Mouse (Mus musculus) kidney, postnatal 0 days (tissue): ENCODE measurements around the gene Agmo. TPM values are rescaled to one million over a fixed set of nuclear protein-coding genes. Genes with fewer than 3 reads are reported as not detected.

Experiments used
- ATAC-seq: fragments of 200-750 bp; cut with Nextera tagmentation; replicated peaks from 2 replicates; pipeline ENCODE4 v1.8.0; 2017; ENCODE audit warnings: low read depth, moderate number of reproducible peaks, moderate TSS enrichment, moderate library complexity; ENCODE audit not compliant: low FRiP score
- DNase-seq: peaks from one replicate; pipeline ENCODE4 v3.0.0-alpha.2; 2016; ENCODE audit warnings: low spot score
- H3K27ac ChIP-seq: fragments of 300-500 bp; sonication (generic); 2 replicates; pipeline ENCODE4 v1.5.1; 2014; ENCODE audit warnings: mild to moderate bottlenecking
- H3K27me3 ChIP-seq: fragments of 300-500 bp; sonication (generic); 2 replicates; pipeline ENCODE4 v1.6.1; 2014; ENCODE audit warnings: low read length, mixed read lengths; ENCODE audit not compliant: insufficient read depth
- H3K36me3 ChIP-seq: fragments of 300-500 bp; sonication (generic); 2 replicates; pipeline ENCODE4 v1.6.1; 2014; ENCODE audit warnings: low read length, mixed read lengths; ENCODE audit not compliant: insufficient read depth
- H3K4me1 ChIP-seq: fragments of 300-500 bp; sonication (generic); replicated peaks from 2 replicates; pipeline ENCODE4 v1.6.1; 2014; ENCODE audit warnings: antibody characterized with exemption, low read length, mixed read lengths; ENCODE audit not compliant: insufficient read depth
- H3K4me2 ChIP-seq: fragments of 300-500 bp; sonication (generic); 2 replicates; pipeline ENCODE4 v1.6.1; 2014; ENCODE audit warnings: mild to moderate bottlenecking, low read length, moderate library complexity, mixed read lengths
- H3K4me3 ChIP-seq: fragments of 300-500 bp; sonication (generic); replicated peaks from 2 replicates; pipeline ENCODE4 v1.5.1; 2014; ENCODE audit warnings: low read depth, low read length
- H3K9ac ChIP-seq: fragments of 300-500 bp; sonication (generic); 2 replicates; pipeline ENCODE4 v1.6.1; 2014; ENCODE audit warnings: low read depth, low read length
- H3K9me3 ChIP-seq: fragments of 300-500 bp; sonication (generic); replicated peaks from 2 replicates; pipeline ENCODE4 v1.6.1; 2016; ENCODE audit warnings: low read length, inconsistent platforms, mixed read lengths
- CTCF ChIP-seq: IDR thresholded peaks from 2 replicates; pipeline ENCODE4 v1.5.1; 2016; ENCODE audit warnings: antibody characterized with exemption, low read depth, mild to moderate bottlenecking, moderate library complexity
- WGBS: fragments of 180-500 bp; shearing (Covaris S2); extraction: QIAGEN DNeasy Blood & Tissue Kit; methylation state at CpG from one replicate; pipeline ENCODE4 v1.1.7; 2014; 5-methylcytosine and 5-hydroxymethylcytosine counted together
- polyA plus RNA-seq: library from polyadenylated mRNA; unstranded; fragments of >200 nt; fragmentation: Nextera tagmentation; extraction: Ambion mirVana; gene quantifications from 2 replicates; pipeline ENCODE4 v1.2.1, GENCODE M21; 2015

Agmo gene
- polyA plus RNA-seq, 1 experiment from 2014 or later, result 0.92 TPM

- Histone ChIP-seq H3K9me3 (no peaks in the 10 kb centered on the region), H3K36me3 (no peaks in the 10 kb centered on the region), H3K4me2 (no peak overlapping the region), H3K4me1 (no peaks in the 10 kb centered on the region), H3K27ac (no peak overlapping the region), H3K9ac (no peak overlapping the region), H3K27me3 (no peaks in the 10 kb centered on the region), H3K4me3 (no peak overlapping the region)
- no peak for TF ChIP-seq CTCF
- ATAC-seq, result no peak
- peak; percentile 54 for DNase-seq
- 44% methylated on average over 3 of the region's 3 CpGs for WGBS
Measured at GRCm38 (mm10) chr12:37592853-37593252, 351.4 kb downstream of the Agmo start.

GRCm38 (mm10) chr12:37612837-37613236 is 371.4 kb downstream of the Agmo start:
- H3K27ac ChIP-seq, result no peak overlapping the region
- no peak overlapping the region for H3K9ac ChIP-seq
- no peaks in the 10 kb centered on the region for H3K9me3 ChIP-seq
- no peaks in the 10 kb centered on the region for H3K36me3 ChIP-seq
- TF ChIP-seq CTCF, result no peak
- ATAC-seq (no peak), DNase-seq (no peak)
- no peak overlapping the region for H3K4me3 ChIP-seq
- no peaks in the 10 kb centered on the region for H3K4me1 ChIP-seq
- H3K27me3 ChIP-seq, result no peaks in the 10 kb centered on the region
- H3K4me2 ChIP-seq, result no peak overlapping the region
- WGBS, result 90% methylated on average over 4 of the region's 4 CpGs

GRCm38 (mm10) chr12:37614769-37615168 is 373.3 kb downstream of the Agmo start:
- no peak overlapping the region for H3K4me2 ChIP-seq
- no peak for TF ChIP-seq CTCF
- DNase-seq, result no peak
- no peak overlapping the region for H3K4me3 ChIP-seq
- H3K9me3 ChIP-seq, result no peaks in the 10 kb centered on the region
- H3K27me3 ChIP-seq, result no peaks in the 10 kb centered on the region
- ATAC-seq, result no peak
- WGBS, result 93% methylated on average over 2 of the region's 2 CpGs
- H3K9ac ChIP-seq, result no peak overlapping the region
- H3K27ac ChIP-seq, result no peak overlapping the region
- no peaks in the 10 kb centered on the region for H3K4me1 ChIP-seq
- H3K36me3 ChIP-seq, result no peaks in the 10 kb centered on the region

GRCm38 (mm10) chr12:37624078-37624477 is 382.6 kb downstream of the Agmo start:
- Histone ChIP-seq H3K27ac (no peak overlapping the region), H3K9me3 (no peaks in the 10 kb centered on the region), H3K4me2 (no peak overlapping the region), H3K36me3 (no peaks in the 10 kb centered on the region), H3K4me3 (no peak overlapping the region), H3K27me3 (no peaks in the 10 kb centered on the region), H3K4me1 (no peaks in the 10 kb centered on the region), H3K9ac (no peak overlapping the region)
- DNase-seq (no peak), ATAC-seq (no peak)
- TF ChIP-seq CTCF, result no peak

Other genes starting within 250 kb of the Agmo start
- 3.8 and 4.8 TPM in 2 replicates for gene Meox2, start 133.1 kb upstream of the Agmo start, polyA plus RNA-seq